10 mouse cellular contexts compared by ENCODE assay signal in the genomic region with DNA sequence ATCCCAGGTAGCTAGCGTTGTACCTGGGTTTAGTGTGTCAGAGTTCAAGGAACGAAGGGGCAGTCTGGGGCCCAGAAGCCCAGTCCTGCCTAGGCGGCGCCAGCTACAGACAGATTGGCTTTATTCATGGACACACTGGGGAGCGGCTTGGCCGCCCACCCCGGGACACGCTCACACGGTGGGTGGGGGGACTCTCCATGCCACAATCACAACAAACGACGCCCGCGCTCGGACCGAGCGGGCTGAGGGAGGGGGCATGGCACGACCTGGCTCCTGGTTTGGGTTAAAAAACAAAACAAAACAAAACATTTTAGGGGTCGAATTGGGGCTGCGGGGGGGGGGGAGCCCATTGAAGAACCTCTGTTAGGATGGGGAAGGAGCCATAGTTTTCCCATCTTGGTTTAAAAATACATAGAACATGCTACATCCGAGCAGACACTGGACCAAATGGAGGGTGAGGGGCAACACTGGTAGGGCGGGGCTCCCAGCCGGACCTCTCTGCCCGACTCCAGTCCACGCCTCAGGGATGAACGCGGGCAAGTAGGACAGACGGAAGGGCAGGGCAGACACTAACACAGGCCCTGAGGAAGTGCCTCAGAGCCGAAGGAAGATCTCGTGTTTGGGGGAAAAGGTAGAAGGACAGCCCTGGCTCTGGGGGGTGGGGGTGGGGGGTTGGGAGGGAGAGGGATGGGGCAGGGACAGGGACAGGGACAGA. TPM values are rescaled to one million over a fixed set of nuclear protein-coding genes. Genes with fewer than 3 reads are reported as not detected.
DNase-seq lines count a peak whose midpoint lies in the region; ATAC-seq lines count a peak whose summit lies in the region.
"Had no signal": no experiment of that assay in that cellular context is flagged by ENCODE, and none has a peak within 500 bp of the region (broad histone marks: within the 10 kb centered on the region; RNA-seq: fewer than 3 reads in every experiment).

No protein-coding gene starts in this region.

- 0 out of 2 replicates have a peak, but pooled peaks have one; percentile 14 for ATAC-seq in heart, embryonic 15.5 days (replicated peaks; ENCODE audit: insufficient number of reproducible peaks, insufficient read depth, low FRiP score, low read depth)
- peak; percentile 61 for ATAC-seq in midbrain, embryonic 11.5 days (ENCODE audit: low FRiP score)

- H3K4me2 ChIP-seq in heart, embryonic 15.5 days: peak overlapping the region; percentile 72
- peak overlapping the region; percentile 85 for H3K4me2 ChIP-seq in midbrain, embryonic 11.5 days

- no peaks in the 10 kb centered on the region for H3K9me3 ChIP-seq in heart, embryonic 15.5 days (replicated peaks)
- H3K9me3 ChIP-seq in hindbrain, embryonic 10.5 days: no peaks in the 10 kb centered on the region
- H3K9me3 ChIP-seq in midbrain, embryonic 11.5 days (ENCODE audit: control insufficient read depth, low read length): no peaks in the 10 kb centered on the region
- H3K9me3 ChIP-seq: G1E had no signal

- peaks cover 12% of the 10 kb centered on the region for H3K4me1 ChIP-seq in heart, embryonic 15.5 days (replicated peaks)
- H3K4me1 ChIP-seq in hindbrain, embryonic 10.5 days (replicated peaks): peaks cover 49% of the 10 kb centered on the region
- peaks cover 20% of the 10 kb centered on the region for H3K4me1 ChIP-seq in midbrain, embryonic 11.5 days (ENCODE audit: control insufficient read depth, insufficient read depth, low read length)

- no peak overlapping the region for H3K4me3 ChIP-seq in heart, embryonic 15.5 days
- H3K4me3 ChIP-seq in hindbrain, embryonic 10.5 days: peak overlapping the region; percentile 60
- H3K4me3 ChIP-seq in midbrain, embryonic 11.5 days (ENCODE audit: low read depth, low read length): peak overlapping the region; percentile 35

- peaks cover 89% of the 10 kb centered on the region for H3K27me3 ChIP-seq in heart, embryonic 15.5 days
- peaks cover 85% of the 10 kb centered on the region for H3K27me3 ChIP-seq in hindbrain, embryonic 10.5 days (ENCODE audit: insufficient read depth, poor library complexity, severe bottlenecking)
- peaks cover 8% of the 10 kb centered on the region for H3K27me3 ChIP-seq in midbrain, embryonic 11.5 days (ENCODE audit: control insufficient read depth, insufficient read depth, low read length)

- DNase-seq in heart, postnatal 36 days: no peak
- DNase-seq in cerebellum, adult 9-10 months: peak; percentile 75
- peak; percentile 11 for DNase-seq in hindbrain, embryonic 10.5 days (ENCODE audit: low spot score)
- peak; percentile 90 for DNase-seq in midbrain, embryonic 11.5 days (ENCODE audit: low spot score, missing footprints)
- DNase-seq in right cerebral cortex, postnatal 25 days: no peak
- no peak for DNase-seq in spleen, postnatal 36 days (ENCODE audit: low spot score in 2 of 2)
- DNase-seq in urinary bladder, postnatal 14 days (ENCODE audit: low spot score): no peak

- no peak overlapping the region for H3K27ac ChIP-seq in heart, embryonic 15.5 days
- H3K27ac ChIP-seq in hindbrain, embryonic 10.5 days: peak overlapping the region; percentile 84
- peak overlapping the region; percentile 15; the same call in 1 of the 2 replicates for H3K27ac ChIP-seq in midbrain, embryonic 11.5 days (ENCODE audit: low read depth, low read length)

- H3K36me3 ChIP-seq in heart, embryonic 15.5 days: no peaks in the 10 kb centered on the region
- no peaks in the 10 kb centered on the region for H3K36me3 ChIP-seq in hindbrain, embryonic 10.5 days
- H3K36me3 ChIP-seq in midbrain, embryonic 11.5 days (ENCODE audit: control insufficient read depth, insufficient read depth, low read length): no peaks in the 10 kb centered on the region
- H3K36me3 ChIP-seq: G1E had no signal

- intact Hi-C loops in heart, postnatal 36 days (cut with DNase I): no loop called here

- 1% methylated on average over 29 of the region's 29 CpGs for WGBS in heart, embryonic 15.5 days
- 1% methylated on average over 29 of the region's 29 CpGs for WGBS in hindbrain, embryonic 10.5 days
- WGBS in midbrain, embryonic 11.5 days: under 1% methylated on average over 29 of the region's 29 CpGs

- no peak overlapping the region for H3K9ac ChIP-seq in heart, embryonic 15.5 days
- H3K9ac ChIP-seq in midbrain, embryonic 11.5 days (ENCODE audit: low read length): peak overlapping the region; percentile 55

RNA-seq across cellular contexts. Expression of gene Sncb, which starts 7.5 kb away (rescaled TPM):
- polyA plus RNA-seq in heart, embryonic 15.5 days (2015; fragmentation: Nextera tagmentation; extraction: Ambion mirVana): not detected in 2 replicates
- total RNA-seq in heart, postnatal 36 days (2021): not detected
- polyA plus RNA-seq in hindbrain, embryonic 10.5 days (2016; fragmentation: Nextera tagmentation; extraction: Ambion mirVana): 2.3 and 2.4 TPM in 2 replicates
- polyA plus RNA-seq in midbrain, embryonic 11.5 days (2014; fragmentation: Nextera tagmentation; extraction: Ambion mirVana): 1.3 TPM in 2 replicates
- total RNA-seq: G1E had no signal
- polyA plus RNA-seq: G1E had no signal

RNA-seq across cellular contexts. Expression of gene Gprin1, which starts 9.2 kb away (rescaled TPM):
- polyA plus RNA-seq in heart, embryonic 15.5 days (2015; fragmentation: Nextera tagmentation; extraction: Ambion mirVana): 0.05 and 0.32 TPM in 2 replicates
- not detected for total RNA-seq in heart, postnatal 36 days (2021)
- polyA plus RNA-seq in hindbrain, embryonic 10.5 days (2016; fragmentation: Nextera tagmentation; extraction: Ambion mirVana): 1.2 and 2.5 TPM in 2 replicates
- 9.8 and 10.8 TPM in 2 replicates for polyA plus RNA-seq in midbrain, embryonic 11.5 days (2014; fragmentation: Nextera tagmentation; extraction: Ambion mirVana)
- polyA plus RNA-seq: G1E had no signal

RNA-seq across cellular contexts. Expression of gene Eif4e1b, which starts 24.9 kb away (rescaled TPM):
- not detected in 2 replicates for polyA plus RNA-seq in heart, embryonic 15.5 days (2015; fragmentation: Nextera tagmentation; extraction: Ambion mirVana)
- total RNA-seq in heart, postnatal 36 days (2021): not detected
- polyA plus RNA-seq in hindbrain, embryonic 10.5 days (2016; fragmentation: Nextera tagmentation; extraction: Ambion mirVana): not detected in 2 replicates
- not detected in 2 replicates for polyA plus RNA-seq in midbrain, embryonic 11.5 days (2014; fragmentation: Nextera tagmentation; extraction: Ambion mirVana)
- total RNA-seq: left cerebral cortex, postnatal 14 days had no signal
- polyA plus RNA-seq: G1E had no signal

RNA-seq across cellular contexts. Expression of gene Tspan17, which starts 30.3 kb away (rescaled TPM):
- 4.4 and 7.3 TPM in 2 replicates for polyA plus RNA-seq in heart, embryonic 15.5 days (2015; fragmentation: Nextera tagmentation; extraction: Ambion mirVana)
- total RNA-seq in heart, postnatal 36 days (2021): 10 to 100 TPM in 1 of 2 experiments, 1 to 10 TPM in 1; 7.6 to 13.0 TPM
- polyA plus RNA-seq in hindbrain, embryonic 10.5 days (2016; fragmentation: Nextera tagmentation; extraction: Ambion mirVana): 12.3 and 26.5 TPM in 2 replicates
- polyA plus RNA-seq in midbrain, embryonic 11.5 days (2014; fragmentation: Nextera tagmentation; extraction: Ambion mirVana): 13.3 and 15.9 TPM in 2 replicates

RNA-seq across cellular contexts. Expression of gene Cdhr2, which starts 57.7 kb away (rescaled TPM):
- 0.04 and 0.06 TPM in 2 replicates for polyA plus RNA-seq in heart, embryonic 15.5 days (2015; fragmentation: Nextera tagmentation; extraction: Ambion mirVana)
- not detected for total RNA-seq in heart, postnatal 36 days (2021)
- polyA plus RNA-seq in hindbrain, embryonic 10.5 days (2016; fragmentation: Nextera tagmentation; extraction: Ambion mirVana): 0.07 and 0.15 TPM in 2 replicates
- 0.06 TPM in 1 of 2 replicates, not detected in the other for polyA plus RNA-seq in midbrain, embryonic 11.5 days (2014; fragmentation: Nextera tagmentation; extraction: Ambion mirVana)
- total RNA-seq: G1E had no signal
- polyA plus RNA-seq: G1E had no signal

Comparison
In these comparisons a context has a peak if more than half of its experiments do, and no peak if none do; other contexts are left out.
1. DNase-seq: peak in cerebellum, adult 9-10 months (single experiment), hindbrain, embryonic 10.5 days (single experiment) and midbrain, embryonic 11.5 days (single experiment); none in heart, postnatal 36 days (0 of 2), right cerebral cortex, postnatal 25 days (single experiment), spleen, postnatal 36 days (0 of 2) and urinary bladder, postnatal 14 days (single experiment).